In the genomic region with DNA sequence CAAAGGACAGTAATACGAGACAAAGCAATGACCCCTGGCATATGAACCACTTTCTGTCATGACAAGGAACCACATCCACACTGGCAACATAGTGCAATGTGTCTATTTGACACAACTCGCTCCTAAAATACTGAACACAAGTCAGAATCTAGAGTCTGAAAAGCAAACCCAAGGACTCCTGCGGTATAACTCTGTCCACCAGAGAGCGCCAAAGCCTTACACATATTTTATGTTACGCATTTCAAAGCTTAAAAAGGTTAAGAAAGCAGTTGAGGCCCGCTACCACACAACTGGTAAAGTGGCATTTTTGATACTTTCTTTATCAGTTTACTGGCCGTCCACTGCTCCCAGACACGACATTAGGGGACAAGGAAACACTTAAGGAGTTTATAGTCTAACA, we compare ENCODE assay signal across 8 mouse cellular contexts. TPM values are rescaled to one million over a fixed set of nuclear protein-coding genes. Genes with fewer than 3 reads are reported as not detected.
DNase-seq lines count a peak whose midpoint lies in the region; ATAC-seq and TF ChIP-seq lines count a peak whose summit lies in the region.

No protein-coding gene starts in this region.

- 7% methylated on average over 8 of the region's 8 CpGs for WGBS in heart, embryonic 12.5 days
- WGBS in stomach, postnatal 0 days: 5% methylated on average over 8 of the region's 8 CpGs

- H3K27ac ChIP-seq in heart, embryonic 12.5 days (ENCODE audit: poor library complexity, severe bottlenecking): no peak overlapping the region
- H3K27ac ChIP-seq in cortical plate, adult 2 months (ENCODE audit: insufficient read depth, low read length): no peak overlapping the region
- no peak overlapping the region for H3K27ac ChIP-seq in stomach, postnatal 0 days (replicated peaks)

- no peaks in the 10 kb centered on the region for H3K4me1 ChIP-seq in heart, embryonic 12.5 days (replicated peaks)
- no peaks in the 10 kb centered on the region for H3K4me1 ChIP-seq in cortical plate, adult 2 months (ENCODE audit: control insufficient read depth, insufficient read depth, low read length)
- no peaks in the 10 kb centered on the region for H3K4me1 ChIP-seq in stomach, postnatal 0 days (replicated peaks; ENCODE audit: control insufficient read depth, insufficient read depth)

- peak; percentile 60 to 93 for DNase-seq in heart, adult 18-20 months
- peak; percentile 82 for DNase-seq in NIH3T3 (ENCODE audit: low read depth)
- peak; percentile 84 to 88 for DNase-seq in heart, postnatal 10 days
- DNase-seq in layer of hippocampus, postnatal 10 days (ENCODE audit: low spot score in 2 of 2): peak; percentile 89
- DNase-seq in stomach, postnatal 0 days (ENCODE audit: low spot score): peak; percentile 69

- no peak overlapping the region for H3K4me2 ChIP-seq in heart, embryonic 12.5 days
- H3K4me2 ChIP-seq in stomach, postnatal 0 days (replicated peaks; ENCODE audit: low read depth): no peak overlapping the region

- H3K36me3 ChIP-seq in heart, embryonic 12.5 days: no peaks in the 10 kb centered on the region
- H3K36me3 ChIP-seq in stomach, postnatal 0 days (ENCODE audit: control insufficient read depth, insufficient read depth, low read length): no peaks in the 10 kb centered on the region

- no peak for ATAC-seq in heart, embryonic 12.5 days (ENCODE audit: insufficient number of reproducible peaks, low FRiP score)
- ATAC-seq in megakaryocyte progenitor cell, adult 5-6 weeks (replicated peaks; ENCODE audit: poor library complexity): peak; percentile 68
- no peak; the same call in 1 of the 2 replicates for ATAC-seq in stomach, postnatal 0 days (ENCODE audit: low FRiP score, low TSS enrichment)

- intact Hi-C loops in heart, postnatal 10 days (cut with DNase I): loop anchor here (1.0 to 2.0 kb wide), 4 partner anchors 86 to 463 kb away; a partner anchor contains a TSS

- TF ChIP-seq EP300 in stomach, postnatal 0 days (optimal IDR thresholded peaks at IDR 0.05): no peak

- no peak overlapping the region for H3K4me3 ChIP-seq in heart, embryonic 12.5 days
- H3K4me3 ChIP-seq in cortical plate, adult 2 months (ENCODE audit: insufficient read depth, low read length): no peak overlapping the region
- H3K4me3 ChIP-seq in stomach, postnatal 0 days (ENCODE audit: low read depth, low read length): no peak overlapping the region

- H3K9me3 ChIP-seq in heart, embryonic 12.5 days (replicated peaks): no peaks in the 10 kb centered on the region
- H3K9me3 ChIP-seq in stomach, postnatal 0 days (ENCODE audit: control insufficient read depth, low read length): no peaks in the 10 kb centered on the region

- no peak for TF ChIP-seq POLR2A in cortical plate, adult 2 months (IDR thresholded peaks at IDR 0.05; ENCODE audit: extremely low read depth, insufficient read depth, low read length)

- TF ChIP-seq CTCF in cortical plate, adult 2 months (IDR thresholded peaks at IDR 0.05; ENCODE audit: extremely low read depth, insufficient read depth, low read length): peak; percentile 76
- peak; percentile 94 for TF ChIP-seq CTCF in stomach, postnatal 0 days (IDR thresholded peaks at IDR 0.05; ENCODE audit: low read depth)

- H3K27me3 ChIP-seq in heart, embryonic 12.5 days (replicated peaks): no peaks in the 10 kb centered on the region
- H3K27me3 ChIP-seq in stomach, postnatal 0 days (ENCODE audit: control insufficient read depth, insufficient read depth, low read length): no peaks in the 10 kb centered on the region

- H3K9ac ChIP-seq in heart, embryonic 12.5 days: no peak overlapping the region
- no peak overlapping the region for H3K9ac ChIP-seq in stomach, postnatal 0 days (ENCODE audit: low read length)

RNA-seq across cellular contexts. Expression of a gene that starts 10.6 kb away (rescaled TPM):
- total RNA-seq in heart, adult 18-20 months (2021): 1 to 10 TPM; 4.1 to 4.9 TPM
- 6.1 and 6.5 TPM in 2 replicates for polyA plus RNA-seq in heart, embryonic 12.5 days (2016; fragmentation: Nextera tagmentation; extraction: Ambion mirVana)
- polyA plus RNA-seq in cortical plate, adult 2 months (2012; rRNA removed): 57.0 and 58.2 TPM in 2 replicates
- 10 to 100 TPM; 15.8 to 19.8 TPM for total RNA-seq in heart, postnatal 10 days (2021)
- total RNA-seq in layer of hippocampus, postnatal 10 days (2021): 10 to 100 TPM; 93.0 to 96.3 TPM
- 15.3 and 20.5 TPM in 2 replicates for total RNA-seq in megakaryocyte progenitor cell, adult 5-6 weeks (2015)
- 8.0 and 9.5 TPM in 2 replicates for total RNA-seq in megakaryocyte progenitor cell, adult 5-6 weeks (2017)
- 4.7 and 5.2 TPM in 2 replicates for polyA plus RNA-seq in stomach, postnatal 0 days (2015; fragmentation: Nextera tagmentation; extraction: Ambion mirVana)

Comparison
In these comparisons a context has a peak if more than half of its experiments do, and no peak if none do; other contexts are left out.
1. RNA of a gene that starts 10.6 kb away (total RNA-seq): 93.0 to 96.3 TPM in layer of hippocampus, postnatal 10 days; 8.0 to 20.5 TPM in megakaryocyte progenitor cell, adult 5-6 weeks, 15.8 to 19.8 TPM in heart, postnatal 10 days and 4.1 to 4.9 TPM in heart, adult 18-20 months; every median in the first group is over 4 times any median in the second.
2. Peak in every context shown above with its lines, with median percentiles within 50 percentile points of each other: DNase-seq.